Mouse (Mus musculus): ENCODE results near the gene Olfr1410. TPM values are rescaled to one million over a fixed set of nuclear protein-coding genes. Genes with fewer than 3 reads are reported as not detected.

Olfr1410 gene
- polyA plus RNA-seq, 1 experiment from 2014 or later = not detected

GRCm38 (mm10) chr1:92637501-92638172 lies 32.1 kb downstream of the Olfr1410 start:
- 92% methylated on average over 15 of the region's 15 CpGs for WGBS
- no peak for TF ChIP-seq CTCF (IDR thresholded peaks at IDR 0.05; ENCODE audit: low read depth)

GRCm38 (mm10) chr1:92638181-92638580 lies 32.6 kb downstream of the Olfr1410 start:
- 96% methylated on average over 3 of the region's 3 CpGs for WGBS
- no peaks in the 10 kb centered on the region for H3K27me3 ChIP-seq (ENCODE audit: insufficient read depth, low read length)
- TF ChIP-seq CTCF (IDR thresholded peaks at IDR 0.05; ENCODE audit: low read depth) = no peak

More at GRCm38 (mm10) chr1:92637501-92638172, 32.1 kb downstream of the Olfr1410 start:
- Histone ChIP-seq H3K4me3 (replicated peaks; ENCODE audit: low read depth, low read length) (no peak overlapping the region), H3K4me2 (ENCODE audit: low read length) (no peak overlapping the region), H3K9ac (ENCODE audit: low read depth, low read length) (no peak overlapping the region), H3K9me3 (replicated peaks; ENCODE audit: low read length) (no peaks in the 10 kb centered on the region), H3K4me1 (replicated peaks; ENCODE audit: insufficient read depth, low read length) (peaks cover 9% of the 10 kb centered on the region; the same call in 1 of the 2 replicates), H3K27me3 (ENCODE audit: insufficient read depth, low read length) (no peaks in the 10 kb centered on the region), H3K27ac (no peak overlapping the region), H3K36me3 (ENCODE audit: insufficient read depth, low read length) (peaks cover 11% of the 10 kb centered on the region)
- DNase-seq (ENCODE audit: low spot score) = no peak
- no peak for ATAC-seq (replicated peaks; ENCODE audit: low FRiP score, low read depth)

GRCm38 (mm10) chr1:92638736-92639135 lies 33.2 kb downstream of the Olfr1410 start:
- Histone ChIP-seq H3K9me3 (replicated peaks; ENCODE audit: low read length) (no peaks in the 10 kb centered on the region), H3K4me2 (ENCODE audit: low read length) (no peak overlapping the region), H3K27me3 (ENCODE audit: insufficient read depth, low read length) (no peaks in the 10 kb centered on the region), H3K9ac (ENCODE audit: low read depth, low read length) (no peak overlapping the region), H3K4me3 (replicated peaks; ENCODE audit: low read depth, low read length) (no peak overlapping the region), H3K36me3 (ENCODE audit: insufficient read depth, low read length) (peaks cover 11% of the 10 kb centered on the region), H3K4me1 (replicated peaks; ENCODE audit: insufficient read depth, low read length) (peaks cover 9% of the 10 kb centered on the region; the same call in 1 of the 2 replicates), H3K27ac (no peak overlapping the region)
- ATAC-seq (replicated peaks; ENCODE audit: low FRiP score, low read depth) (no peak), DNase-seq (ENCODE audit: low spot score) (no peak)
- WGBS = 96% methylated on average over 4 of the region's 4 CpGs
- no peak for TF ChIP-seq CTCF (IDR thresholded peaks at IDR 0.05; ENCODE audit: low read depth)

More at GRCm38 (mm10) chr1:92638181-92638580, 32.6 kb downstream of the Olfr1410 start:
- no peak for DNase-seq (ENCODE audit: low spot score)
- peaks cover 9% of the 10 kb centered on the region; the same call in 1 of the 2 replicates for H3K4me1 ChIP-seq (replicated peaks; ENCODE audit: insufficient read depth, low read length)
- H3K9me3 ChIP-seq (replicated peaks; ENCODE audit: low read length) = no peaks in the 10 kb centered on the region
- H3K4me2 ChIP-seq (ENCODE audit: low read length) = no peak overlapping the region
- H3K27ac ChIP-seq = no peak overlapping the region
- no peak for ATAC-seq (replicated peaks; ENCODE audit: low FRiP score, low read depth)
- peaks cover 11% of the 10 kb centered on the region for H3K36me3 ChIP-seq (ENCODE audit: insufficient read depth, low read length)
- H3K4me3 ChIP-seq (replicated peaks; ENCODE audit: low read depth, low read length) = no peak overlapping the region
- H3K9ac ChIP-seq (ENCODE audit: low read depth, low read length) = no peak overlapping the region

GRCm38 (mm10) chr1:92640393-92640792 lies 34.8 kb downstream of the Olfr1410 start:
- Histone ChIP-seq H3K4me3 (replicated peaks; ENCODE audit: low read depth, low read length) (0 out of 2 replicates have a peak overlapping the region, but pooled peaks have one; percentile 80), H3K4me2 (ENCODE audit: low read length) (peak overlapping the region; percentile 92), H3K9ac (ENCODE audit: low read depth, low read length) (peak overlapping the region; percentile 87), H3K27ac (no peak overlapping the region), H3K4me1 (replicated peaks; ENCODE audit: insufficient read depth, low read length) (peaks cover 9% of the 10 kb centered on the region; the same call in 1 of the 2 replicates), H3K27me3 (ENCODE audit: insufficient read depth, low read length) (no peaks in the 10 kb centered on the region), H3K36me3 (ENCODE audit: insufficient read depth, low read length) (peaks cover 11% of the 10 kb centered on the region), H3K9me3 (replicated peaks; ENCODE audit: low read length) (no peaks in the 10 kb centered on the region)
- 82% methylated on average over 6 of the region's 6 CpGs for WGBS
- ATAC-seq (replicated peaks; ENCODE audit: low FRiP score, low read depth) (no peak), DNase-seq (ENCODE audit: low spot score) (no peak)
- TF ChIP-seq CTCF (IDR thresholded peaks at IDR 0.05; ENCODE audit: low read depth) = no peak

- peak; percentile 95 for DNase-seq (ENCODE audit: low spot score)
- Histone ChIP-seq H3K27me3 (ENCODE audit: insufficient read depth, low read length) (no peaks in the 10 kb centered on the region), H3K4me2 (ENCODE audit: low read length) (peak within 1 kb of the TSS; percentile 92), H3K4me3 (replicated peaks; ENCODE audit: low read depth, low read length) (peak within 1 kb of the TSS; percentile 80), H3K4me1 (replicated peaks; ENCODE audit: insufficient read depth, low read length) (peaks cover 9% of the 10 kb centered on the region; the same call in 1 of the 2 replicates), H3K9me3 (replicated peaks; ENCODE audit: low read length) (no peaks in the 10 kb centered on the region), H3K27ac (peak within 1 kb of the TSS; percentile 68), H3K36me3 (ENCODE audit: insufficient read depth, low read length) (peaks cover 7% of the 10 kb centered on the region), H3K9ac (ENCODE audit: low read depth, low read length) (peak within 1 kb of the TSS; percentile 87)
- peak; percentile 94 for ATAC-seq (replicated peaks; ENCODE audit: low FRiP score, low read depth)
- WGBS = 1% methylated on average over 50 of the region's 50 CpGs
- TF ChIP-seq CTCF (IDR thresholded peaks at IDR 0.05; ENCODE audit: low read depth) = no peak
These were observed 36.1 kb downstream of the Olfr1410 start, which contains the start of gene Cops9 for GRCm38 (mm10) chr1:92641514-92642272. Gene Cops9, minus strand, starts transcription at chr1:92641985.

GRCm38 (mm10) chr1:92643691-92644090 lies 38.1 kb downstream of the Olfr1410 start:
- 75% methylated on average over 4 of the region's 4 CpGs for WGBS

More at GRCm38 (mm10) chr1:92643691-92644090, 38.1 kb downstream of the Olfr1410 start:
- no peaks in the 10 kb centered on the region for H3K36me3 ChIP-seq (ENCODE audit: insufficient read depth, low read length)
- no peaks in the 10 kb centered on the region for H3K27me3 ChIP-seq (ENCODE audit: insufficient read depth, low read length)
- TF ChIP-seq CTCF (IDR thresholded peaks at IDR 0.05; ENCODE audit: low read depth) = no peak
- no peak overlapping the region for H3K9ac ChIP-seq (ENCODE audit: low read depth, low read length)
- H3K4me1 ChIP-seq (replicated peaks; ENCODE audit: insufficient read depth, low read length) = peaks cover 9% of the 10 kb centered on the region; the same call in 1 of the 2 replicates
- DNase-seq (ENCODE audit: low spot score) = no peak
- no peak overlapping the region for H3K27ac ChIP-seq
- ATAC-seq (replicated peaks; ENCODE audit: low FRiP score, low read depth) = no peak
- H3K4me3 ChIP-seq (replicated peaks; ENCODE audit: low read depth, low read length) = no peak overlapping the region
- H3K4me2 ChIP-seq (ENCODE audit: low read length) = no peak overlapping the region
- H3K9me3 ChIP-seq (replicated peaks; ENCODE audit: low read length) = no peaks in the 10 kb centered on the region
